Mouse (Mus musculus) urinary bladder, postnatal 36 days (tissue): ENCODE data around the gene Hes5.
A peak's percentile ranks its signal among the peaks of the same experiment; 100 is the strongest.

ENCODE experiments used
- DNase-seq, 2 experiments: peaks; one replicate each; pipeline ENCODE4 v3.0.0; 2022; ENCODE audit warnings: low spot score in 2 of 2, mixed read lengths in 1 of 2

The Hes5 gene

GRCm38 (mm10) chr4:154942632-154943322 is 17.9 kb upstream of the Hes5 start:
- no peak for DNase-seq

GRCm38 (mm10) chr4:154943323-154944039 is 17.2 kb upstream of the Hes5 start:
- no peak for DNase-seq

GRCm38 (mm10) chr4:154944121-154944590 is 16.6 kb upstream of the Hes5 start:
- peak; percentile 51 to 75 for DNase-seq

GRCm38 (mm10) chr4:154946319-154946718 is 14.4 kb upstream of the Hes5 start:
- DNase-seq: peak; percentile 55 to 72

GRCm38 (mm10) chr4:154948066-154948939 is 12.4 kb upstream of the Hes5 start:
- DNase-seq: no peak

- DNase-seq: no peak
Measured at GRCm38 (mm10) chr4:154948940-154949588, 11.7 kb upstream of the Hes5 start.

GRCm38 (mm10) chr4:154949589-154949982 is 11.1 kb upstream of the Hes5 start:
- no peak for DNase-seq

GRCm38 (mm10) chr4:154952461-154953241 is 8.1 kb upstream of the Hes5 start:
- DNase-seq: no peak

GRCm38 (mm10) chr4:154956604-154957003 is 4.1 kb upstream of the Hes5 start:
- no peak for DNase-seq

- no peak for DNase-seq
Measured at GRCm38 (mm10) chr4:154957289-154957993, 3.3 kb upstream of the Hes5 start.

GRCm38 (mm10) chr4:154958171-154958570 is 2.6 kb upstream of the Hes5 start:
- DNase-seq: no peak

GRCm38 (mm10) chr4:154958621-154959020 is 2.1 kb upstream of the Hes5 start:
- no peak for DNase-seq

- no peak for DNase-seq
Measured at GRCm38 (mm10) chr4:154960021-154960689, 568 bp upstream of the Hes5 start.

GRCm38 (mm10) chr4:154961226-154961738 is 559 bp downstream of the Hes5 start:
- no peak for DNase-seq

- no peak for DNase-seq
Measured at GRCm38 (mm10) chr4:154961911-154962310, 1.2 kb downstream of the Hes5 start.

- DNase-seq: no peak
Measured at GRCm38 (mm10) chr4:154962683-154963082, 2.0 kb downstream of the Hes5 start.

- no peak for DNase-seq
Measured at GRCm38 (mm10) chr4:154963190-154963836, 2.6 kb downstream of the Hes5 start.

GRCm38 (mm10) chr4:154963901-154964580 is 3.3 kb downstream of the Hes5 start, which contains the start of gene Pank4:
Gene Pank4, plus strand, starts transcription at chr4:154964123.
- DNase-seq: peak; percentile 83 to 91
